Mouse (Mus musculus) embryonic stem cell, embryonic (primary cell): ENCODE results near the gene Zcchc24.

Experiments used
- CTCF ChIA-PET, 4 experiments: fragments of 300-600 bp in 2 of 4; fragments of 350-600 bp in 2 of 4; sonication (Branson Sonifier 250); formaldehyde crosslinking; loops; one replicate each; lab custom pipeline; 2022; ENCODE audit warnings: inconsistent platforms in 2 of 4; lab: Charles Lee
- POLR2A ChIA-PET, 4 experiments: fragments of 300-600 bp in 2 of 4; fragments of 350-600 bp in 2 of 4; sonication (Branson Sonifier 250); formaldehyde crosslinking; loops; one replicate each; lab custom pipeline; 2022; ENCODE audit warnings: antibody characterized with exemption in 4 of 4, inconsistent platforms in 1 of 4; lab: Charles Lee

The Zcchc24 gene

GRCm38 (mm10) chr14:25742943-25743342, 25.9 kb downstream of the Zcchc24 start:
- CTCF ChIA-PET, result interaction anchor here in 1 of 4 experiments (2.3 kb wide), 1 partner anchor 57 kb away, joined by 8 read pairs; no protein-coding TSS in a partner anchor
- POLR2A ChIA-PET, result interaction anchor here in 1 of 4 experiments (0.7 kb wide), 1 partner anchor 16 kb away, joined by 7 read pairs; no protein-coding TSS in a partner anchor

DNA sequence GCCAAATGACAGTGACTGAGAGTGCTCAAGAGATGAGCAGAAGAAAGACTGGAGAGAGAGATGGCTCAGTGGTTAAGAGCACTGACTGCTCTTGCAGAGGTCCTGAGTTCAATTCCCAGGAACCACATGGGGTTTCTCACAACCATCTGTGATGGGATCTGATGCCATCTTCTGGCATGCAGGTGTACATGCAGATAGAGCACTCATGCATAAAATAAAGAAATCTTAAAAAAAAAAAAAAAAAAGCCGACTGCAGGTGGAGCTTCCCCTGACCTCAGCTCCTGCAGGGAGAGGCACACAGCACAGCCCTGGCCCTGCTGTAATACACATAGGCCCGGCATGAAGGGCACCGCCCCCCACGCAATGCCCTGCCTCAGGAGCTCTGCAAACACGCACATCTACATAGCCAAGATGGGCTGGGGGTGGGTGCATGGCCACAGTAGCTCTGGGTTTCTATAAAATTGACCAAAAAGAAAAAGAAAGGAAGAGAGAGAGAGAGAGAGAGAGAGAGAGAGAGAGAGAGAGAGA, 26.9 kb downstream of the Zcchc24 start:
- CTCF ChIA-PET, result interaction anchor here in 3 of 4 experiments (0.5 to 2.3 kb wide), 7 partner anchors 15 to 96 kb away, joined by 3 to 8 read pairs (median 3); no protein-coding TSS in a partner anchor
- POLR2A ChIA-PET, result interaction anchor here in 3 of 4 experiments (0.6 to 1.8 kb wide), 12 partner anchors 8 to 944 kb away, joined by 3 to 16 read pairs (median 4); partner anchors contain the start of gene Anxa11 (in 1 of the 3)

- CTCF ChIA-PET, result interaction anchor here (0.5 to 2.3 kb wide), 8 partner anchors 15 to 95 kb away, joined by 3 to 8 read pairs (median 4); no protein-coding TSS in a partner anchor
- POLR2A ChIA-PET, result interaction anchor here in 3 of 4 experiments (0.9 to 1.8 kb wide), 10 partner anchors 9 to 152 kb away, joined by 3 to 16 read pairs (median 4); partner anchors contain the start of gene Anxa11 (in 1 of the 3)
Measured at GRCm38 (mm10) chr14:25741211-25741610, 27.6 kb downstream of the Zcchc24 start.

- ChIA-PET POLR2A (interaction anchor here in 3 of 4 experiments (0.6 to 1.8 kb wide), 6 partner anchors 12 to 581 kb away, joined by 3 to 10 read pairs (median 4); partner anchors contain the start of gene Anxa11 (in 1 of the 3)), CTCF (interaction anchor here in 2 of 4 experiments (0.7 to 1.5 kb wide), 6 partner anchors 13 to 159 kb away, joined by 3 to 6 read pairs (median 3); no protein-coding TSS in a partner anchor)
Measured at GRCm38 (mm10) chr14:25739957-25740565, 28.8 kb downstream of the Zcchc24 start.

DNA sequence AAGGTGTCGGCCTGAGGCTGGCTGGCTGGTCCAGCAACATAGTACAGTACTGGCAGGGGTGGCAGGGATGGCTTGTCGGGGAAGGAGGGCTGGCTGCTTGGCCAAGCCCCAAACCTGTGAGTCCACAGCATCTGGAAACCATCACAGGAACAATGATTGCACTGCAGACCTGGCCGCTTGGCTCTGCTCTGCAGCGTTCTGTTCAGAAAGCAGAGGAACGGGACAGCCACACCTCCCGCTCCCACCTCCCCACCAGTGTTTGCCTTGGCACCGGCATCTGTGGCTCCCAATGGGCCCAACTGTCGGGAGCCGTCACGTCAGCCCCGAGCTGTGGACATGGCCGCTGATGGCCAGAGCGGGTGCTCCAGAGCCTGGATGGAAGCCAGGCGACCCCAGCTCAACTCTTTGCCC, 30.2 kb downstream of the Zcchc24 start:
- ChIA-PET POLR2A (interaction anchor here in 3 of 4 experiments (0.6 to 1.7 kb wide), 9 partner anchors 8 to 261 kb away, joined by 3 to 6 read pairs (median 3); no protein-coding TSS in a partner anchor), CTCF (interaction anchor here in 2 of 4 experiments (1.3 to 4.9 kb wide), 3 partner anchors 10 to 92 kb away, joined by 3 to 28 read pairs (median 4); no protein-coding TSS in a partner anchor)

DNA sequence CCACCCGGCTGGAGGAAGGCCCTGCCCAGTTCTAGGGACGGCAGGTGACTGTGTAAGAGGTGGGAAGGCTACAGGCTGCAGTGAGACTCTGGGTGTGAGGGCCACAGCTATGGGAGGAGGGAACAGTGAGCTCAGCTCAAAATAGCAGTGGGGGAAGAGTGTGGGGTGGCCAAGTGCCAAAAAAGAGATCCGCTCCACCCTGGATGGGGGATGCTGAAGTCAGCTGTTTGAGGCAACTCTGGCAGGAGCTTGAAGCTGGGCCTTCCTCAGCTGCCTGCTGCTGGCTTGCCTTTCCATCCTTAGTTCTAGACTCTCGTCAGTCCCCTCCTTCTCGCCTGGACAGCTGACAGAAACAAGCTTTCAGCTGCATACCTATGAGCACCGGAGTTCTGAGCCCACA, 32.2 kb downstream of the Zcchc24 start:
- ChIA-PET CTCF (interaction anchor here in 3 of 4 experiments (0.6 to 4.9 kb wide), 5 partner anchors 10 to 169 kb away, joined by 3 to 28 read pairs (median 4); no protein-coding TSS in a partner anchor), POLR2A (interaction anchor here in 2 of 4 experiments (0.7 to 1.8 kb wide), 3 partner anchors 11 to 12 kb away, joined by 3 to 8 read pairs (median 3); no protein-coding TSS in a partner anchor)

DNA sequence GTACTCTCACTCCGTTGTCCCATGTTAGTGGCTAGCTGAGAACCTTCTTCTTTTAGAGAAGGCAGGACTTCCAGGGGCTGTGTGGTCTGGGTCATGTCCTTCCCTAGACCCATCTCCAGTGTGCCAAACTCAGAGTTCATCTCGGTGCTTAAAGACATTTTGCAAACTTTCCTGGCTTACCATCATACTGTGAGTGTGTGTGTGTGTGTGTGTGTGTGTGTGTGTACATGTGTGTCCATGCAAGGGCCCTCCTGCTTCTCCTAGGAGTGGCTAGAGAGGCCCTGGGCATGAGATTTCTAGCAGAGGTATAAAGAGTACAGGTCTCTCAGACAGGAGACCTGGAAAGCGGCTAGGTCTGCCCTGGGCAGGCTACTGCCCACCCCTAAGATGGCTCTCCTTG, 32.7 kb downstream of the Zcchc24 start:
- CTCF ChIA-PET, result interaction anchor here in 3 of 4 experiments (0.6 to 4.9 kb wide), 5 partner anchors 10 to 169 kb away, joined by 3 to 28 read pairs (median 4); no protein-coding TSS in a partner anchor
- POLR2A ChIA-PET, result interaction anchor here in 3 of 4 experiments (0.7 to 1.8 kb wide), 6 partner anchors 9 to 628 kb away, joined by 3 to 8 read pairs (median 3); no protein-coding TSS in a partner anchor

GRCm38 (mm10) chr14:25734736-25735716, 33.8 kb downstream of the Zcchc24 start:
- POLR2A ChIA-PET, result interaction anchor here in 1 of 4 experiments (1.0 to 1.5 kb wide), 3 partner anchors 8 to 15 kb away, joined by 3 to 4 read pairs (median 4); no protein-coding TSS in a partner anchor
- CTCF ChIA-PET, result interaction anchor here in 3 of 4 experiments (0.9 to 4.9 kb wide), 5 partner anchors 9 to 168 kb away, joined by 3 to 28 read pairs (median 4); no protein-coding TSS in a partner anchor

- CTCF ChIA-PET, result interaction anchor here (0.6 to 2.9 kb wide), 13 partner anchors 9 to 73 kb away, joined by 3 to 28 read pairs (median 5); no protein-coding TSS in a partner anchor
- POLR2A ChIA-PET, result interaction anchor here in 2 of 4 experiments (1.3 to 1.8 kb wide), 4 partner anchors 8 to 20 kb away, joined by 3 to 6 read pairs (median 4); no protein-coding TSS in a partner anchor
Measured at GRCm38 (mm10) chr14:25727149-25727510, 41.7 kb downstream of the Zcchc24 start.

DNA sequence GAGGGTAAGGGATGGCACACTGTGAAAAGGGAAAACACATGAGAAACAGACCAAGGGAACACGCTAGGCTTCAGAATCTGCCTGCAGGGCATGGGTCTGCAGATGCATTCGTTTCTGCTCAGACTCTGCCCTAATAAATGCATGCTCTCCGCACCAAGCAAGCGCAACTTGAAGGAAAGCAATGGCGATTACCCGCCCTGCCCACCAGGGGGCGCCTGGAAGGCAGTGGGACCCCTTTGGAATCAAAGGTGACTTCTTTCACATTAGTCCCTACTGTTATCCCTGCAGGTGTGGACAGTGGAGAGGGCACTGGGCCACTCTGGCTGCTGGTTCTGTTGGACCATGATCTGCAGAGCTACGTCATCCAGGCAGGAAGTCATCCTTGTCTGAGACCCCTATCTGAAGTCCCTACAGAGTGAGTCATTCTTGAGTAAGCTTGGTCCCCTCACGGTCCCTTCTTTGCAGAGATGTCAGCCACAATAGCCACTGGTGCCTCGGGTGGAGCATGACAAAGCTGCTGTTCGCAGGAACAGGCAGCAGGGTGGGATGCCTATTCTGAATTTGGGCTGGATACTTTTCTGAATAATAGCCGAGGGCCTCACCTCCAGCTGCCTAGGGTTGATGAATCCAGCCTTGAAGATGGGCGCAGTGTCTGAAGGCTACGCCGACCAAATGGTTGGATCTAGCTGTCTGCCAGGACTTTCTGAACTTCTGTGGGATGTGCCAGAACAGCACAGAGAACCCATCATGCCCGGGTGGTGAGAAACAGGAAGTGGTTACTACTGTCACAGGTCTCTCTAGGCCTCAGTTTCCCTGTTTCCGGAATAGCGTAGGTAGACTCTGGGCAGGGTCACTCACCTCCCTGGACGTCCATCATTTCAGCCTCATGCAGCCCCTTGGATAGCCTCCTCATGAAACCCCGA, 42.4 kb downstream of the Zcchc24 start:
- POLR2A ChIA-PET, result interaction anchor here in 2 of 4 experiments (1.0 to 1.8 kb wide), 7 partner anchors 9 to 78 kb away, joined by 3 to 6 read pairs (median 4); no protein-coding TSS in a partner anchor
- CTCF ChIA-PET, result interaction anchor here (0.6 to 2.9 kb wide), 14 partner anchors 10 to 74 kb away, joined by 3 to 28 read pairs (median 3); no protein-coding TSS in a partner anchor

GRCm38 (mm10) chr14:25725690-25726089, 43.1 kb downstream of the Zcchc24 start:
- ChIA-PET POLR2A (interaction anchor here in 2 of 4 experiments (0.7 to 1.3 kb wide), 6 partner anchors 8 to 79 kb away, joined by 3 to 5 read pairs (median 3); no protein-coding TSS in a partner anchor), CTCF (interaction anchor here (0.8 to 2.9 kb wide), 8 partner anchors 10 to 74 kb away, joined by 3 to 28 read pairs (median 8); no protein-coding TSS in a partner anchor)

GRCm38 (mm10) chr14:25725032-25725497, 43.8 kb downstream of the Zcchc24 start:
- ChIA-PET POLR2A (interaction anchor here in 2 of 4 experiments (0.7 to 1.2 kb wide), 4 partner anchors 10 to 80 kb away, joined by 3 to 4 read pairs (median 3); no protein-coding TSS in a partner anchor), CTCF (interaction anchor here (0.7 to 2.9 kb wide), 12 partner anchors 10 to 620 kb away, joined by 3 to 28 read pairs (median 4); no protein-coding TSS in a partner anchor)

- CTCF ChIA-PET, result interaction anchor here in 3 of 4 experiments (0.7 to 1.5 kb wide), 3 partner anchors 15 to 79 kb away, joined by 3 to 6 read pairs (median 3); no protein-coding TSS in a partner anchor
- POLR2A ChIA-PET, result interaction anchor here in 1 of 4 experiments (0.8 to 1.3 kb wide), 3 partner anchors 19 to 42 kb away, joined by 3 read pairs; no protein-coding TSS in a partner anchor
Measured at GRCm38 (mm10) chr14:25720962-25721707, 47.7 kb downstream of the Zcchc24 start.

GRCm38 (mm10) chr14:25719371-25719770, 49.5 kb downstream of the Zcchc24 start:
- CTCF ChIA-PET, result interaction anchor here in 3 of 4 experiments (0.5 to 1.5 kb wide), 6 partner anchors 12 to 1562 kb away, joined by 3 to 5 read pairs (median 3); no protein-coding TSS in a partner anchor
- POLR2A ChIA-PET, result interaction anchor here in 3 of 4 experiments (0.5 to 1.9 kb wide), 19 partner anchors 8 to 123 kb away, joined by 3 to 6 read pairs (median 4); partner anchors contain the start of genes Anxa11 (in 1 of the 3) and Zcchc24 (in 1 of the 3)
